Mouse (Mus musculus) forebrain, embryonic 11.5 days (tissue): ENCODE measurements at regions not wholly inside any gene's neighbourhood (a gene's known extent, or its start where the extent isn't known, plus 50 kb on each side); places are given as distances from the start of the nearest gene placed in this dataset.

Experiments
- ATAC-seq: fragments of 200-750 bp; cut with Nextera tagmentation; replicated peaks from 2 replicates; pipeline ENCODE4 v1.8.0; 2017; ENCODE audit warnings: moderate TSS enrichment; ENCODE audit not compliant: low FRiP score
- DNase-seq: peaks from one replicate; pipeline ENCODE4 v3.0.0-alpha.2; 2017; ENCODE audit warnings: low spot score
- H3K27ac ChIP-seq: fragments of 300-500 bp; sonication (generic); 2 replicates; pipeline ENCODE4 v1.5.1; 2014; ENCODE audit warnings: low read depth, low read length
- H3K27me3 ChIP-seq: fragments of 300-500 bp; sonication (generic); 2 replicates; pipeline ENCODE4 v1.6.1; 2014; ENCODE audit warnings: mild to moderate bottlenecking, low read length, mixed read lengths; ENCODE audit not compliant: control insufficient read depth, insufficient read depth
- H3K36me3 ChIP-seq: fragments of 300-500 bp; sonication (generic); 2 replicates; pipeline ENCODE4 v1.6.1; 2014; ENCODE audit warnings: mild to moderate bottlenecking, low read length, moderate library complexity, mixed read lengths; ENCODE audit not compliant: control insufficient read depth, insufficient read depth
- H3K4me1 ChIP-seq: fragments of 300-500 bp; sonication (generic); replicated peaks from 2 replicates; pipeline ENCODE4 v1.6.1; 2014; ENCODE audit warnings: low read length, mixed read lengths; ENCODE audit not compliant: control insufficient read depth, insufficient read depth
- H3K4me2 ChIP-seq: fragments of 300-500 bp; sonication (generic); 2 replicates; pipeline ENCODE4 v1.6.1; 2014; ENCODE audit warnings: low read depth, mild to moderate bottlenecking, low read length, moderate library complexity, mixed read lengths; ENCODE audit not compliant: severe bottlenecking
- H3K4me3 ChIP-seq: fragments of 300-500 bp; sonication (generic); 2 replicates; pipeline ENCODE4 v1.5.1; 2014; ENCODE audit warnings: low read depth, low read length
- H3K9ac ChIP-seq: fragments of 300-500 bp; sonication (generic); 2 replicates; pipeline ENCODE4 v1.6.1; 2014; ENCODE audit warnings: low read length
- H3K9me3 ChIP-seq: fragments of 300-500 bp; sonication (generic); 2 replicates; pipeline ENCODE4 v1.6.1; 2016; ENCODE audit warnings: low read length, mixed read lengths; ENCODE audit not compliant: control insufficient read depth
- WGBS: fragments of 180-500 bp; shearing (Covaris S2); extraction: QIAGEN DNeasy Blood & Tissue Kit; methylation state at CpG from one replicate; pipeline ENCODE4 v1.1.7; 2014; 5-methylcytosine and 5-hydroxymethylcytosine counted together

GRCm38 (mm10) chr12:15966631-15967030 is 149.9 kb upstream of the Trib2 start:
- no peak overlapping the region for H3K4me2 ChIP-seq
- DNase-seq: no peak
- H3K27ac ChIP-seq: no peak overlapping the region
- no peaks in the 10 kb centered on the region for H3K27me3 ChIP-seq
- no peak overlapping the region for H3K4me3 ChIP-seq
- H3K4me1 ChIP-seq: no peaks in the 10 kb centered on the region
- H3K9me3 ChIP-seq: no peaks in the 10 kb centered on the region
- no peak for ATAC-seq
- no peak overlapping the region for H3K9ac ChIP-seq
- WGBS: 90% methylated on average over 1 of the region's 1 CpGs
- no peaks in the 10 kb centered on the region for H3K36me3 ChIP-seq

- no peak overlapping the region for H3K4me2 ChIP-seq
- DNase-seq: no peak
- no peaks in the 10 kb centered on the region for H3K9me3 ChIP-seq
- no peak overlapping the region for H3K9ac ChIP-seq
- no peak overlapping the region for H3K27ac ChIP-seq
- no peaks in the 10 kb centered on the region for H3K27me3 ChIP-seq
- 83% methylated on average over 4 of the region's 4 CpGs for WGBS
- no peaks in the 10 kb centered on the region for H3K36me3 ChIP-seq
- ATAC-seq: no peak
- no peak overlapping the region for H3K4me3 ChIP-seq
- no peaks in the 10 kb centered on the region for H3K4me1 ChIP-seq
Measured at GRCm38 (mm10) chr12:15965921-15966320, 149.2 kb upstream of the Trib2 start.

- ATAC-seq: no peak
- Histone ChIP-seq H3K27me3 (no peaks in the 10 kb centered on the region), H3K27ac (no peak overlapping the region), H3K4me2 (no peak overlapping the region), H3K9ac (no peak overlapping the region), H3K9me3 (no peaks in the 10 kb centered on the region), H3K4me3 (no peak overlapping the region), H3K4me1 (no peaks in the 10 kb centered on the region), H3K36me3 (no peaks in the 10 kb centered on the region)
- no peak for DNase-seq
- WGBS: 94% methylated on average over 4 of the region's 4 CpGs
Measured at GRCm38 (mm10) chr12:15964073-15964472, 147.4 kb upstream of the Trib2 start.

- no peaks in the 10 kb centered on the region for H3K4me1 ChIP-seq
- H3K36me3 ChIP-seq: no peaks in the 10 kb centered on the region
- H3K4me2 ChIP-seq: no peak overlapping the region
- DNase-seq: no peak
- no peak overlapping the region for H3K4me3 ChIP-seq
- no peak overlapping the region for H3K9ac ChIP-seq
- no peaks in the 10 kb centered on the region for H3K9me3 ChIP-seq
- WGBS: 92% methylated on average over 2 of the region's 2 CpGs
- no peak overlapping the region for H3K27ac ChIP-seq
- no peak for ATAC-seq
- H3K27me3 ChIP-seq: no peaks in the 10 kb centered on the region
Measured at GRCm38 (mm10) chr12:15961834-15962233, 145.1 kb upstream of the Trib2 start.

- Histone ChIP-seq H3K27me3 (no peaks in the 10 kb centered on the region), H3K36me3 (no peaks in the 10 kb centered on the region), H3K4me3 (no peak overlapping the region), H3K4me2 (no peak overlapping the region), H3K9ac (no peak overlapping the region), H3K9me3 (no peaks in the 10 kb centered on the region), H3K27ac (no peak overlapping the region), H3K4me1 (no peaks in the 10 kb centered on the region; the same call in 1 of the 2 replicates)
- ATAC-seq (peak; percentile 60), DNase-seq (no peak)
- 27% methylated on average over 8 of the region's 8 CpGs for WGBS
Measured at GRCm38 (mm10) chr12:15937443-15938237, 120.9 kb upstream of the Trib2 start.

- no peaks in the 10 kb centered on the region for H3K9me3 ChIP-seq
- H3K4me3 ChIP-seq: no peak overlapping the region
- H3K27me3 ChIP-seq: no peaks in the 10 kb centered on the region
- H3K36me3 ChIP-seq: no peaks in the 10 kb centered on the region
- DNase-seq (no peak), ATAC-seq (no peak)
- no peaks in the 10 kb centered on the region for H3K4me1 ChIP-seq
- 91% methylated on average over 4 of the region's 4 CpGs for WGBS
- no peak overlapping the region for H3K27ac ChIP-seq
- H3K4me2 ChIP-seq: no peak overlapping the region
- H3K9ac ChIP-seq: no peak overlapping the region
Measured at GRCm38 (mm10) chr12:15932067-15932466, 115.3 kb upstream of the Trib2 start.

GRCm38 (mm10) chr12:15931535-15931934 is 114.8 kb upstream of the Trib2 start:
- H3K27me3 ChIP-seq: no peaks in the 10 kb centered on the region

GRCm38 (mm10) chr12:15930155-15930554 is 113.4 kb upstream of the Trib2 start:
- no peak overlapping the region for H3K9ac ChIP-seq
- no peak overlapping the region for H3K4me3 ChIP-seq
- H3K4me2 ChIP-seq: no peak overlapping the region
- DNase-seq (no peak), ATAC-seq (no peak)
- WGBS: 92% methylated on average over 3 of the region's 3 CpGs
- H3K27ac ChIP-seq: no peak overlapping the region
- no peaks in the 10 kb centered on the region for H3K9me3 ChIP-seq
- H3K36me3 ChIP-seq: no peaks in the 10 kb centered on the region
- H3K4me1 ChIP-seq: no peaks in the 10 kb centered on the region
- H3K27me3 ChIP-seq: no peaks in the 10 kb centered on the region

More at GRCm38 (mm10) chr12:15931535-15931934, 114.8 kb upstream of the Trib2 start:
- Histone ChIP-seq H3K27ac (no peak overlapping the region), H3K4me3 (no peak overlapping the region), H3K9me3 (no peaks in the 10 kb centered on the region), H3K4me1 (no peaks in the 10 kb centered on the region), H3K9ac (no peak overlapping the region), H3K36me3 (no peaks in the 10 kb centered on the region), H3K4me2 (no peak overlapping the region)
- ATAC-seq (no peak), DNase-seq (no peak)
- 89% methylated on average over 4 of the region's 4 CpGs for WGBS

GRCm38 (mm10) chr12:15929541-15929940 is 112.8 kb upstream of the Trib2 start:
- ATAC-seq: no peak
- H3K4me1 ChIP-seq: no peaks in the 10 kb centered on the region
- no peaks in the 10 kb centered on the region for H3K36me3 ChIP-seq
- 78% methylated on average over 1 of the region's 1 CpGs for WGBS
- no peaks in the 10 kb centered on the region for H3K9me3 ChIP-seq
- H3K27ac ChIP-seq: no peak overlapping the region
- H3K4me2 ChIP-seq: no peak overlapping the region
- no peak overlapping the region for H3K4me3 ChIP-seq
- H3K9ac ChIP-seq: no peak overlapping the region
- DNase-seq: no peak
- no peaks in the 10 kb centered on the region for H3K27me3 ChIP-seq
